Mouse (Mus musculus) liver, embryonic 14.5 days (tissue): ENCODE data around the gene Ccnt1. TPM values are rescaled to one million over a fixed set of nuclear protein-coding genes. Genes with fewer than 3 reads are reported as not detected.

Experiments
- ATAC-seq: fragments of 200-750 bp; cut with Nextera tagmentation; 2 replicates; pipeline ENCODE4 v1.8.0; 2017; ENCODE audit warnings: moderate number of reproducible peaks, mild to moderate bottlenecking, moderate library complexity; ENCODE audit not compliant: insufficient read depth
- DNase-seq, 3 experiments: peaks; one replicate each; pipeline ENCODE4 v3.0.0-alpha.2; 2012 to 2013; ENCODE audit warnings: low read depth in 3 of 3, low spot score in 3 of 3
- H3K27ac ChIP-seq: fragments of 300-500 bp; sonication (generic); 2 replicates; pipeline ENCODE4 v1.5.1; 2014; ENCODE audit warnings: moderate library complexity, mild to moderate bottlenecking, control low read depth, inconsistent platforms
- H3K27me3 ChIP-seq: fragments of 300-500 bp; sonication (generic); 2 replicates; pipeline ENCODE4 v1.6.1; 2014; ENCODE audit warnings: mild to moderate bottlenecking, low read length, moderate library complexity; ENCODE audit not compliant: control insufficient read depth, insufficient read depth
- H3K36me3 ChIP-seq: fragments of 300-500 bp; sonication (generic); replicated peaks from 2 replicates; pipeline ENCODE4 v1.6.1; 2014; ENCODE audit warnings: low read depth; ENCODE audit not compliant: control insufficient read depth, insufficient read depth
- H3K4me1 ChIP-seq, 2 experiments: fragments of 200-500 bp in 1 of 2; fragments of 300-500 bp in 1 of 2; sonication (generic) in 1 of 2; replicated peaks; 2 replicates each; pipeline ENCODE4 v1.6.1; 2012 to 2014; ENCODE audit warnings: antibody characterized with exemption in 1 of 2, inconsistent platforms in 1 of 2, low read length in 1 of 2; ENCODE audit not compliant: control insufficient read depth in 2 of 2, insufficient read depth in 2 of 2
- H3K4me2 ChIP-seq: fragments of 300-500 bp; sonication (generic); 2 replicates; pipeline ENCODE4 v1.6.1; 2014; ENCODE audit warnings: low read depth, mild to moderate bottlenecking, control low read depth, moderate library complexity
- H3K4me3 ChIP-seq, 2 experiments: fragments of 200-500 bp in 1 of 2; fragments of 300-500 bp in 1 of 2; sonication (generic) in 1 of 2; 2 replicates each; pipeline ENCODE4 v1.5.1; 2012 to 2014; ENCODE audit warnings: low read depth in 2 of 2, low read length in 2 of 2, mild to moderate bottlenecking in 2 of 2, control low read depth in 1 of 2, inconsistent platforms in 1 of 2, moderate library complexity in 1 of 2; ENCODE audit not compliant: insufficient read depth in 1 of 2
- H3K9ac ChIP-seq: fragments of 300-500 bp; sonication (generic); replicated peaks from 2 replicates; pipeline ENCODE4 v1.6.1; 2014; ENCODE audit warnings: mild to moderate bottlenecking, control low read depth, moderate library complexity
- H3K9me3 ChIP-seq: fragments of 300-500 bp; sonication (generic); 2 replicates; pipeline ENCODE4 v1.6.1; 2016; ENCODE audit warnings: low read length, mixed read lengths; ENCODE audit not compliant: control insufficient read depth
- CTCF ChIP-seq: IDR thresholded peaks from 2 replicates; pipeline ENCODE4 v1.5.1; 2016; ENCODE audit warnings: antibody characterized with exemption, low read depth, control low read depth
- EP300 ChIP-seq: IDR thresholded peaks from 2 replicates; pipeline ENCODE4 v1.6.1; 2016; ENCODE audit warnings: antibody characterized with exemption, low read depth
- WGBS: fragments of 180-500 bp; shearing (Covaris S2); extraction: QIAGEN DNeasy Blood & Tissue Kit; methylation state at CpG from one replicate; pipeline ENCODE4 v1.1.7; 2014; ENCODE audit not compliant: insufficient replicate concordance; 5-methylcytosine and 5-hydroxymethylcytosine counted together
- microRNA-seq: library from miRNA; unstranded; fragments of <30 nt; microRNA quantifications from one replicate; pipeline ENCODE4, GENCODE M21; 2016
- polyA plus RNA-seq, 2 experiments: library from polyadenylated mRNA; depleted of rRNA in 1 of 2; stranded (reverse) in 1 of 2; unstranded in 1 of 2; fragments of >200 nt; fragmentation: Nextera tagmentation in 1 of 2; extraction: Ambion mirVana in 1 of 2; gene quantifications; 2 replicates each; pipeline versions ENCODE4 v1.2.1 to v1.2.3; 2012 to 2014

Ccnt1 gene
- polyA plus RNA-seq, 2 experiments = 8.2 to 23.7 TPM

DNA sequence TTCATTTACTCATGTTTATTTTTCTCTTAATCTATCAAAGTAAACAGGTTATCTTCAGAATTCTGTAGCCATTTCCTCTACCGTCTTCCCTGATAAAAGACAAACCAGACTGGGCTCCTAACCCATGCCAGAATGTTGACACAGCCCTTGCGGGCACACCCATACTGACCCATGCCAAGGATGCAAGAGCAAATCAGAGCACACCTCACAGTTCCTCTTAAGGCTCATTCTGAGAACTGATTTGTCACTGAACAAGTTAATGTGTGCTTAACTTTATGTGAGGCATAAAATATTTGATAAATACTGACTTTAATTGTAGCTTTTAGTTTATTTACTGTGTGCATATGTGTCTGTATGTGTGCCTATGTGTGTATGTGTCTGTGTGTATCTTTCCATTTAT is 79.4 kb downstream of the Ccnt1 start:
- WGBS = 46% methylated on average over 2 of the region's 2 CpGs
- H3K4me2 ChIP-seq = no peak overlapping the region
- no peak for DNase-seq
- H3K4me3 ChIP-seq = no peak overlapping the region
- ATAC-seq = no peak
- no peak overlapping the region for H3K9ac ChIP-seq
- no peaks in the 10 kb centered on the region for H3K4me1 ChIP-seq
- H3K27me3 ChIP-seq = no peaks in the 10 kb centered on the region
- no peak overlapping the region for H3K27ac ChIP-seq
- TF ChIP-seq CTCF (no peak), EP300 (no peak)
- H3K36me3 ChIP-seq = no peaks in the 10 kb centered on the region
- no peaks in the 10 kb centered on the region for H3K9me3 ChIP-seq

Small RNAs within 50 kb of the gene (microRNA-seq; reads per million reads assigned to microRNA genes)
- gene Mir1291 = 1.3 reads per million

Other genes starting within 250 kb of the Ccnt1 start
- not detected in 2 replicates for gene Olfr284, start 229.9 kb downstream of the Ccnt1 start, polyA plus RNA-seq (2012; rRNA removed)
- not detected in 2 replicates for gene Olfr284, start 229.9 kb downstream of the Ccnt1 start, polyA plus RNA-seq (2014; fragmentation: Nextera tagmentation; extraction: Ambion mirVana)
- gene Olfr283, start 190.0 kb downstream of the Ccnt1 start, polyA plus RNA-seq (2012; rRNA removed) = not detected in 2 replicates
- not detected in 2 replicates for gene Olfr283, start 190.0 kb downstream of the Ccnt1 start, polyA plus RNA-seq (2014; fragmentation: Nextera tagmentation; extraction: Ambion mirVana)
- gene Olfr282, start 139.7 kb downstream of the Ccnt1 start, polyA plus RNA-seq (2012; rRNA removed) = not detected in 2 replicates
- not detected in 2 replicates for gene Olfr282, start 139.7 kb downstream of the Ccnt1 start, polyA plus RNA-seq (2014; fragmentation: Nextera tagmentation; extraction: Ambion mirVana)
- gene Olfr281, start 118.3 kb downstream of the Ccnt1 start, polyA plus RNA-seq (2012; rRNA removed) = not detected in 2 replicates
- not detected in 2 replicates for gene Olfr281, start 118.3 kb downstream of the Ccnt1 start, polyA plus RNA-seq (2014; fragmentation: Nextera tagmentation; extraction: Ambion mirVana)
- gene OR5BS1P, start 101.0 kb downstream of the Ccnt1 start, polyA plus RNA-seq (2012; rRNA removed) = not detected in 2 replicates
- gene OR5BS1P, start 101.0 kb downstream of the Ccnt1 start, polyA plus RNA-seq (2014; fragmentation: Nextera tagmentation; extraction: Ambion mirVana) = not detected in 2 replicates
- not detected in 2 replicates for gene Lalba, start 88.2 kb downstream of the Ccnt1 start, polyA plus RNA-seq (2012; rRNA removed)
- not detected in 2 replicates for gene Lalba, start 88.2 kb downstream of the Ccnt1 start, polyA plus RNA-seq (2014; fragmentation: Nextera tagmentation; extraction: Ambion mirVana)
- gene Olfr279, start 78.5 kb downstream of the Ccnt1 start, polyA plus RNA-seq (2012; rRNA removed) = not detected in 2 replicates
- gene Olfr279, start 78.5 kb downstream of the Ccnt1 start, polyA plus RNA-seq (2014; fragmentation: Nextera tagmentation; extraction: Ambion mirVana) = not detected in 2 replicates
- gene Kansl2, start 36.7 kb downstream of the Ccnt1 start, polyA plus RNA-seq (2012; rRNA removed) = 17.5 and 21.7 TPM in 2 replicates
- 31.1 and 35.6 TPM in 2 replicates for gene Kansl2, start 36.7 kb downstream of the Ccnt1 start, polyA plus RNA-seq (2014; fragmentation: Nextera tagmentation; extraction: Ambion mirVana)
- gene 4930415O20Rik, start 81 bp upstream of the Ccnt1 start, polyA plus RNA-seq (2012; rRNA removed) = not detected in 2 replicates
- not detected in 2 replicates for gene 4930415O20Rik, start 81 bp upstream of the Ccnt1 start, polyA plus RNA-seq (2014; fragmentation: Nextera tagmentation; extraction: Ambion mirVana)
- 11.3 and 13.1 TPM in 2 replicates for gene Adcy6, start 39.2 kb upstream of the Ccnt1 start, polyA plus RNA-seq (2012; rRNA removed)
- gene Adcy6, start 39.2 kb upstream of the Ccnt1 start, polyA plus RNA-seq (2014; fragmentation: Nextera tagmentation; extraction: Ambion mirVana) = 4.2 and 5.7 TPM in 2 replicates
- 0.85 and 1.5 TPM in 2 replicates for gene Cacnb3, start 59.9 kb upstream of the Ccnt1 start, polyA plus RNA-seq (2012; rRNA removed)
- 0.27 and 0.42 TPM in 2 replicates for gene Cacnb3, start 59.9 kb upstream of the Ccnt1 start, polyA plus RNA-seq (2014; fragmentation: Nextera tagmentation; extraction: Ambion mirVana)
- gene Ddx23, start 92.0 kb upstream of the Ccnt1 start, polyA plus RNA-seq (2012; rRNA removed) = 16.5 and 23.4 TPM in 2 replicates
- gene Ddx23, start 92.0 kb upstream of the Ccnt1 start, polyA plus RNA-seq (2014; fragmentation: Nextera tagmentation; extraction: Ambion mirVana) = 11.0 and 11.7 TPM in 2 replicates
- 0.25 and 0.67 TPM in 2 replicates for gene Rnd1, start 106.5 kb upstream of the Ccnt1 start, polyA plus RNA-seq (2012; rRNA removed)
- gene Rnd1, start 106.5 kb upstream of the Ccnt1 start, polyA plus RNA-seq (2014; fragmentation: Nextera tagmentation; extraction: Ambion mirVana) = 0.24 and 0.63 TPM in 2 replicates
- gene Ccdc65, start 137.3 kb upstream of the Ccnt1 start, polyA plus RNA-seq (2012; rRNA removed) = 0.01 TPM in 1 of 2 replicates, not detected in the other
- not detected in 2 replicates for gene Ccdc65, start 137.3 kb upstream of the Ccnt1 start, polyA plus RNA-seq (2014; fragmentation: Nextera tagmentation; extraction: Ambion mirVana)
- gene Fkbp11, start 157.3 kb upstream of the Ccnt1 start, polyA plus RNA-seq (2012; rRNA removed) = 61.1 and 70.1 TPM in 2 replicates
- 119 and 123 TPM in 2 replicates for gene Fkbp11, start 157.3 kb upstream of the Ccnt1 start, polyA plus RNA-seq (2014; fragmentation: Nextera tagmentation; extraction: Ambion mirVana)
- 16.4 and 18.1 TPM in 2 replicates for gene Arf3, start 192.3 kb upstream of the Ccnt1 start, polyA plus RNA-seq (2012; rRNA removed)
- gene Arf3, start 192.3 kb upstream of the Ccnt1 start, polyA plus RNA-seq (2014; fragmentation: Nextera tagmentation; extraction: Ambion mirVana) = 6.6 and 7.9 TPM in 2 replicates
- 0.03 TPM in 2 replicates for gene Wnt10b, start 207.2 kb upstream of the Ccnt1 start, polyA plus RNA-seq (2012; rRNA removed)
- gene Wnt10b, start 207.2 kb upstream of the Ccnt1 start, polyA plus RNA-seq (2014; fragmentation: Nextera tagmentation; extraction: Ambion mirVana) = not detected in 2 replicates
- not detected in 2 replicates for gene Wnt1, start 218.9 kb upstream of the Ccnt1 start, polyA plus RNA-seq (2012; rRNA removed)
- not detected in 2 replicates for gene Wnt1, start 218.9 kb upstream of the Ccnt1 start, polyA plus RNA-seq (2014; fragmentation: Nextera tagmentation; extraction: Ambion mirVana)
- gene Ddn, start 238.6 kb upstream of the Ccnt1 start, polyA plus RNA-seq (2012; rRNA removed) = 0.03 and 0.04 TPM in 2 replicates
- gene Ddn, start 238.6 kb upstream of the Ccnt1 start, polyA plus RNA-seq (2014; fragmentation: Nextera tagmentation; extraction: Ambion mirVana) = not detected in 2 replicates